Mouse (Mus musculus): ENCODE measurements around the gene Dnajb14.
"Not testable (repeated sequence)": the region's sequence is repeated elsewhere in the genome, so short reads cannot be mapped to it uniquely, and the experiment has no call there.

Dnajb14 gene

DNA sequence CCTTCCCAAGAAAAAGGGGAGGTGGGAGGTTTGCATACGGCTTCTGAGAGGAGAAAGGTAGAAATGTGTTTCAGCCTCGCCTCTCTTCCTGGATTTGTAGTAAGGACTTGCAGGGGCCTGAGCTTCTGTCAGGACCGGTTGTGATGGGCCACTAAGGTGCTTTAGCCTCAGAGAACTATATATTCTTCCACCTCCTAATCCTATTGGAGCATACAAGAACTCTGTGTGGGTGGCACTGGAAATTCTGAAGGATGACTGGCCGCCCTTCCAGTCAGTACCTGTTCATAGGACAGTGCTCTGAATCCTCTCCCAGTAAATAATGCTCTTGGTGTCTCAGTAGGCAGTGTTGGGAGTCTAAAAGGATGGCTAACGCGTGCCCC, 51.4 kb downstream of the Dnajb14 start:
- peak; percentile 7 for DNase-seq

DNA sequence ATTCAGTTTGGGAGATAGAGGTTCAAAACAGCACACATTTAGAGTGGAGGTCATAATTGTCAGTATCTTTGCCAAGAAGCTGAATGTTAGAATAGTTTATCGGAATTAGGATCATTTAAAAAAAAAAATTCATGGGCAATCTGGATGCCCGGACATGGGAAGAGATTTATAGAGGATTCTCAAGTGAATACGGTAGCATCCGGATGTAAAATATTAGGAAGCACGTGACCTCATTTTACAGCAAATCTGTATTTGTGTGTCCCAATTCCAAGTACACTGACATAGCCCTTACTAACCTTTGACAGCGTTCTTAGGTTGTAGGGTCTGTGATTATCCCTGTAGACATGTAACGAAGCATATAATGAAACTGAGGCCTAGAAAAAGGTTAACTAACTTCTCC, 51.9 kb downstream of the Dnajb14 start:
- DNase-seq, result no peak

DNA sequence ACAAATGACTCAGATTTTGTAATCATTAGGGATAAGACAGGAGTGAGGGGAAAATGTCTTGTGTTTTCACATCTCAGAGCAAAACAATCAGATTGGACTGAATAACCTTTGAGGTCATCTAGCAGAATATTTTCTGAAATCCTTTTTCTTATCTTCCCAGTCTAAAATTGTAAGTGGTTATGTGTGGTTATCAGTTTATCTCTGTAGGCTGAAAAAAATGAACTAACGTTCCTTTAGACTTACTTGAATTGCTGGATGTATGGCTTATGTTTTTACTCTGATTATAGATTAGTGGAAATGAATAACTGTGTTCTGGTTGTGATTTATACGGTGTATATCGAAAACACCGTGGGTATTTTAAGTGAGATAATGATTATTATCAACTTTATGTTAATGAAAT, 53.1 kb downstream of the Dnajb14 start:
- DNase-seq, result no peak

DNA sequence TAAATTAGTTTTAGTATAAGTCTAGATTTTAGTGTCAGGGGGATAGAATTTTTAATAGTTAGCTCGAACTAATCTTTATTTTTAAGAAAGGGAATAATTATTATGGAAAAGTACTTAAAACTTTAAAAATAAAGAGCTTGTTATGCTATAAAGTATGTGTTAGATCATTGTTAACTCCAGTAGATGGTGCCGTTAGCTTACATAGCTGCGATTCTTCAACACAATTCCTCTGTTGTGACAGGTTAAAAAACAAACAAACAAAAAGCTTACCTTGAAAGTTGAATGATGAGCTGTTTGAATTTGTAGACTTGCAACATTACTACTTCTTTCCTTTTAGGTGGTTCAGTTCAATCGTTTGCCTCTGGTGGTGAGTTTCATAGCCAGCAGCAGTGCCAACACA, 59.5 kb downstream of the Dnajb14 start:
- no peak for DNase-seq

DNA sequence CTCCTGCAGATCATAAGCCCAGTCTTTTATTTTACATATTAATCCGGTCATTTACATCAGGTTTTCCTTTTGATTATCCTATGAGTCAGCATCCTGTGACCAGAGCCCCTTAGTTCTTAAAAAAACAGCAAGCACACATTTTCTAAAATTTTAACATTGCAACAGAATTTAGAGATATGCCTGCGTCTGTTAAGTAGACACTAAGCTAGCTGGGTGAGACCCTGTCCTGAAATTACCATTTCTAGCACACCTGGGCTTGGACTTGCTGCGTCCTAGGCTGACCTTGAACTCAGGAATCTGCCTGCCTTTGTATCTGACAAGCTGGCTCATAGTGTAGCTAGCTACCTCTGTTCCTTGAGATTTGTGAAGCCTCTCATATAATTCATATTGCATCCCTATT, 62.5 kb downstream of the Dnajb14 start:
- DNase-seq, result no peak

DNA sequence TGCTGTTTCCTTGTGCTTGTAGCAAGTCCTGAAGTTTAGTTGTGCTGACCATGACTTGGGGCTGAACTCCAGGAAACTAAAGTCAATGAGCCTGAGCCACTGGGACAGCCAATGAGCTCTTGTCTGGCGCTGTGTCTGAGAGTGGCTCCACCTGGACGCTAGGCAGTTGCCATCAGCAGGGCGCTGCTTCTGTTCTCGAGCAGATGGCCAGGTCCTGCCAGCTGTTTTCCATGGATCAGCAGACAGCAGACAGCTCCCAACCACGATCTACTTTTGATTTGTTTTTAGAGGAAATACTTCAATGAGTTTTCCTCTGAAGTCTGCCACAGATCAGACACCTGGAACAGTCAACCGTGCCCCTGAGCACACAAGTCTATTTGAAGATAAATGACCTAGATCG, 65.3 kb downstream of the Dnajb14 start:
- DNase-seq, result no peak

DNA sequence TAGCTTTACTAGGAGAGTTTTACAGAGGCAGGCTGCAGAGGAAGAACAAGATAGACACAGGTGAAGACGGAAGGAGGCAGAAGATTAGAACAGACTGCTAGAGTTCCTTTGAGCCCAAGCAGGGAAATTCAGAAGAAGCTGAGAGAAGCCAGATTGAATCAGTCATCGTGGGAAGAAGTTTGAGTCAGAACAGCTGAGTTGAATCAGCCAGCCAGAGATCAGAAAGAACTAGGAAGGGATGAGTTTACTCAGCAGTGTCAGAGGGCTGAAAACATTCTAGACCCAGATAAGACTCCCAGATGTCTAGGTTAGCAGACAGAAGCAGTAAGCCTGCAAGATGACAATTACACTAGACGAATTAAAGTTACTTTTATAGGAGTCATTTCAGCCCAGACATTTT, 66.5 kb downstream of the Dnajb14 start:
- DNase-seq, result no peak

DNA sequence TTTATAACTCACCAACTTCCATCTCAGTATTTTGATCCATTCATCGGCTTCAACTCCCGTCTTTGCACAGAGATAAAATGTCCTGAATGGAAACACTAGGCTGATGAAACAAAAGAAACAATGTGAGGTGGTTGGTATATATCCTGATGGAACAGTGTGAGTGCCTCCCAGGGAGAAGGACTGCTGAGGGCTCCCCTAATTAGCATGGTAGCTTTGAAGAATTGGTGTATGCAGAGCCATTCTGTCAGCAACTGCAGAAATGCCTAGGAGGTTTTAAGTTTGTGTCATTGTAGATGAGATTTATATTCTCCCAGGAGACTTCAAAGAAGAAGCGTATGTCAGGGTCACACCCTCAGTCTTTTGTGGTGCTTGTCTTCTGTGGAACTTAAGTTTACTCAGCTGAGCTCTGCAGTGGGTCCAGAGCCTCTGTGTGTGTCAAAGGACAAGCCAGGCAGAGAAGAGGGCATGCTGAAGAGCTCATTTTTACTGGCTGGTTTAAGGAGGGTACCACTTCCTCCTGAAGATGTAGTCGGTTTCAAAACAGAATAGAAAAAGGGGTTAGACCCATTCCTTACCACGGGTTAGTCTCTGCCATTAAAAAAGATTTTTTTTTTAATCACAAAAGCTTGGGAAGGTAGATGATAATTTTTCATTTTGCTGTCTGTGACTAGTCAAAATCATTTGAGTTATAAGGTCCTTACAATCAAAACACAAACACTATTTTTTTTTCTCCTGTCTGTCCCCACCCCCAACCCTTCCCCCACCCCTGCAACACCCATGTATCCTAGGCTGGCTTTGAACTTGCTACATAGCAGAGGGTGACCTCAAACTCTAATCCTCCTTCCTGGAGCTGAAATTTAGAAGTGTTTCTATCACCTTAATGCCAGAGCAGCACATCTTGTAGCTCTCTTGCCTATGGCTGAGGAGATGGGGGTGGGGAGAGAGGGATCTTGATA, 68.4 kb downstream of the Dnajb14 start:
- no peak for DNase-seq

DNA sequence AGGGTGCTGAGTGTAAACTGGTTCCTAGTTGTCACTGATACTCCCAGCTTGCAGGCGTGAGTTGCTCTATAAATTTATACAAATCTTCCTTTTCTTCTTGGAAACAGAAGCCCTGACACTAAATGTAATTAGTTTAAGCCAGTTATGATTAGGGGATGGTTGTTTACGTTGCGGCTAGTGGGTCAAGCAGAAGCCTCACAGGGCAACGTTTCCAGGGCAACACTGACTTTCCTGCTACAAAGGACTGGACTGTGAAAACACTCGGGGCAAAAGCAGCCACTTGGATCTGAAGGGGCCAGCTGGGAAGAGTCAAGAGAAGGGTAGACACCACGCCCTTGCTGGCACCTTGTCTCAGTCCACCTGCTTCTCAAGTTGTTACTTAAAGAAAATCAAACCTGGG, 69.1 kb downstream of the Dnajb14 start:
- no peak for DNase-seq

DNA sequence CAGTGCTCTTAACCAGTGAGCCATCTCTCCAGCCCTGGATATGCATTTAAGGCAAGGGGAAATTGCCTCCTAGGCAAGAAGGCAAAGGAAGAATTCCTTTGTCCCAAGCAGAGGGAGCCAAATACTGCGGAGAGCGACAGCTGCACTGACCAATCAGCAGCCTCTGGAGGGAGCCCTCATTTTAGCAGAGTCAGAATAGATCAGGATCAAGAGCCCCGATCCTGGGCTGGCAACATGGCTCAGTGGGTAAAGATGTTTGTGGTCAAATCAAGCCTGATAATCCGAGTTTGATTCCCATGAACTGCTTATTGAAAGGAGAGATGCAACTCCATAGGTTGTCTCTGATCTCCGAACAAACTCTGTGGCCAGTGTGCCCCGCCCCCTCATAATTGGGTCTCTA, 71.1 kb downstream of the Dnajb14 start:
- peak; percentile 39 for DNase-seq

DNA sequence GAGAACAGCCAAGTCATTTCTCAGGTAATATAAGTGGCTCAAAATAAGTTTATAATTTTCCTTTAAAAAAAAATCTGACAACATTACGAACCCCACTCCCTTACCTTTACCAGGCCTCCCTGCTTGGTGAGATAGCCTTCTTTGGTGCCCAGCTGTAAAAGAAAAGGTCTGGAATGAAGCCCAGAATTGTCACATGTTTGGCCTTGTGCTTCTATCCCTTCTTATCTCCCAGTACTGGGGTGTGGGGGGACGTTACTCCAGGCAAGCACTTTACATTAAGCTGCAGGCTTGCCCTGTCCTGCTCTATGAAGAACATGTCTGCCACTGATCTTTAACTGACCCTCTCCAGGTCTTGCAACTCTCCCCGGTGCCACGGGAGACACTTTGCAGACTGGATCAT, 73.3 kb downstream of the Dnajb14 start:
- DNase-seq, result no peak

DNA sequence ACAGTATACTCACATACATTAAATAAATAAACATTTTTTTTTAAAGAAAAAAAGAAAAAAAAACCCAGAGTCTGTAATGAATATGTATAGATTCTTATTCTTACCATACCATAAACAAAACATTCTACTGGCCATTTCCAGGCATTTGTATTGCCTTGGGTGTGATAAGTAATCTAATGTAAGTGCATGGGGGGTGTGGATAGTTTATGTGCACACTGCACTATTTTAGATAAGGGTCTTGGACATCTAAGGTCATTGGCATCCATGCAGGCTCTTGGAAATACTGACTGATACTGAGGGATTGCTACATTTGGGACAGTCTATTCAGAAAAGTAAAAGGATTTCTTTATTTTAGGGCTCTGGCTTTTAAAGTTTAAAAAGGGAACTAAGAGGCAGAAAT, 74.1 kb downstream of the Dnajb14 start:
- DNase-seq, result no peak

DNA sequence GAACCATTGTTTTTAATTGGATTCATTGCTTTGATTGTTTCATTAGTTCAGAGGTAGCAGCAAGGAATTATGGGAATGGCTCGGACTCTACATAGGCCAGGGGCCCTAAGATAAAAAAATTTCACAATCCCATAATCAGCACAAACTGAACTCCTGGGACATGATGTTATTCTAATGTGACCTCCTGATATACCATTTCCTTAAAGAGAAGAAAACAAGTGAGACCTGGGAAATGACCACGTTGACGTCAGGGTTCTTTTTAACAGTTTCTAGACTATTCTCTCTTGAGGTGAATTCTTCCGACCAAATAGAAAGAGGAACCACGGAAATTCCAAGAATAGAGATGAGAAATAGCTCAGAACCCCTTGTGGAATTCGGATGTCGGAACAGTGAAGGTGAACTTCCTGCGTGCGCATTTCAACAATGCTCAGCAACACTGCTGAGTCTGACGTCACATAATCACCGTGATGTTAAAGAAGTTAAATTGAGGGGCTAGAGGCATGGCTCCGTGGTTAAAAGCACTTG, 74.7 kb downstream of the Dnajb14 start:
- DNase-seq, result no peak

DNA sequence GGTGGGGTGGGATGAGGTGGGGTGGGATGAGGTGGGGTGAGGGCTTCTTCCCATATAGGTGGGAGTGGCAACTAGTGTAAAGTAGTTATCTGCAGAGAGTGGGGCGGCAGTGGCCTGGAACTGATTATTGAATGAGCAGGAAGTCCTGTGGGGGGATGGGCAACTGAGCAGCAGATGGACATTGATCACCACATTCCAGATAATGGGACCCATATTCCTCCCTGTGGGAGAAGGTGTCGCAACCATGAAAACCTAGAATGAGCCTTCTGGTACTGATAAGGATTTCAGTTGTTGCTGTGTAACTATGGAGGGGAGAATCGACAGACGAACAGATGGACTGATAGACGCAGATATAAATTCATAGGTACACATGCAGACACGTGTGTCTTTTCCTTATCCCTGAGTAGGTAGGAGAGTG, 76.3 kb downstream of the Dnajb14 start:
- DNase-seq, result no peak

DNA sequence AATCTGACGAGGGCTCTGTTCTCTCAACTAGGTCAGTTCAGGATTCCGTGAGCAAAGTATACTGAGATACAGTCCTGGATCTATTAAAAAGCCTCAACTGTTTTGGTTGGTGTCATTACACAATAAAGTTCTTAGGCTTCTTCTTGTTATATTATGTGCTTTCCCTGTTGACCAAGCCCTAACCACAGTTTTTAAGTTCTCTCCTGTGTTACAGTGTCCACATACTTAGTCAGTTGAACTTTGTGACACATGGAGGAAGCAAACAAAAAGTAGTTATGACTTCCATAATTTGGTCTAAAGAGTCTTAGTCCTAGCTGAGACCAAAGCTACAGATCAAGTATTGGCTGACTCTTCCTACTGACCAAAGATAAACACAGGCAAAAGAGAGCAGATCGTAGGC, 79.4 kb downstream of the Dnajb14 start:
- no peak for DNase-seq

DNA sequence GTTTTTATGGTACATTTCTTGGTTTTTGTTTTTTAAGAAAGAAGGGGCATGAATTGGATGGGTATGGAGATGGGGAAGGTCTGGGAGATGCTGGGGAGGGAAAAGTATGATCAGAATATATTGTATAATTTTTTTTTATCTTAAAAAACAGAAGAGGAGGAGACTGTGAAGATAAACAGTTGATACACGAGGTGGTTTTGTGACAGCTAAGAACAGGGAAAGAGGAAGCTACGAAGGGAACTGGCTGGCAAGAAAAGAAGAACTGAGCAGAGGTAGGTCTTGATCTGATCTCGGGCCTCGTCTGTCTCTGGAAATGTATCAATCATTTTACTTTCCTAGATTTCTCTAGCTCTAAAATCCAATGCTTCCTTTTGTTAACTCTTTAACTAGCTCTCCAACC, 80.0 kb downstream of the Dnajb14 start:
- no peak for DNase-seq

DNA sequence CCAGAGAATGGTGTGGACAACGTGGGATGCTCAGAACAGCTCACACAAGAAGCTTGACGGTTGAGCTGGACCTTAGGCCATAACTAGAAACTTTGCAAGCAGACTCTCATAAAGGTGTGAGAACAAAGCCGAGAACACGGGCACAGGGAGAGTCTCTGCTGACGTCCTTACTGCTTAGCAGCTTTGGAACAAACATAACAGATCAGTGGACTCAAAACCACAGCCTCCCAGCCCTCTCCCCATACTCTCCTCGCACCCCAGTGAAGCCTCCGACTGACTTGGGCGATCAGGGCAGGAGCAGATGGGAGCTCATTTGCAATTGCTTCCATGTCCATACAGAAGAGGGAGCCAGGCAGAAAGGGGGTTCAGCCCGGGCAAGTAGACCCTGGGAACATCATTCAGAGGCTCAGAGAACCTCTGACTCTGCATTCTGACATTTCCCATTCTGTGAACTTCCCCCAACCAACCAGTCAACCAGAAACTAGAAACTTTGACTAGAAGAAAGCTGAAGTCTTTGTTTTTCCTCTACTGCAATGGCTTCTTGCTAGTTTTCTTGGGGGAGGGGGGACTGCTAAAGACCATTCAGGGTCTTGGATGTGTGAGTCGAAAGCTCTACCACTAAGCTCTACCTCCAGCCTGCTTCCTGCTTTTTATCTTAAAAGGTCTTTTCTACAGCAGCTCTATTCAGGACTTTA, 82.9 kb downstream of the Dnajb14 start:
- DNase-seq, result no peak

DNA sequence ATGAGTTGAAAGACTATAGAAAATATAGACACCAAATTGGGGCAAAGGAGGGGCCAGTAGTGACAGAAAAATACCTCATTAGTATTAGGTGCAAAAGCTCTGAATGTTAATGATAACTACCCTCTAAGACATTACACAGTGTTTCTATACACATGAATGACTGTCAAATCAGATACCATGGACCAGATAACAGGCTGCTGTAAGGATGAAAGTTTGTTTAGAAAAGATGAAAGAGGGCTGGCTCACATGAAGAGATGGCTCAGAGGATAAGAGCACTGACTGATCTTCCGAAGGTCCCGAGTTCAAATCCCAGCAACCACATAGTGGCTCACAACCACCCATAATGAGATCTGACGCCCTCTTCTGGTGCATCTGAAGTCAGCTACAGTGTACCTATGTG, 83.8 kb downstream of the Dnajb14 start:
- DNase-seq, result not testable (repeated sequence)

DNA sequence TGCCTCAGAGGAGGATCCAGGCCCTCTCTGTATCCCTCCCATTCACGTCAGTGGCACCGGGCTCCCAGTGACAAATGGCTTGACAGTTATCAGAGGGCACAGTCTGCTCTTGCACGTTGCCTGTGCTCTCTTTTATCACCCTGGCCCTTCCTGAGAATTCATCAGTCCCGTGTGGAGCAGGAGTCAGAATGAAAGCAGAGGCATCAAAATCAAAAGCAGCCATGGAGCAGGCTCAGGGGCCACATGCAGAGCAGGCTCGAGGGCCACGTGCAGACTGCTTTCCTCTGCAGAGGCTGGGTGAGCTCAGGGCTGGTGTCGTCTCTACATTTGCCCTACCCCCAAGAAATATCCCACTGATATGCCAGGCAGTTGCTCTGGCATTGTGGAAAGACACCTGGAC, 84.3 kb downstream of the Dnajb14 start:
- no peak for DNase-seq

DNA sequence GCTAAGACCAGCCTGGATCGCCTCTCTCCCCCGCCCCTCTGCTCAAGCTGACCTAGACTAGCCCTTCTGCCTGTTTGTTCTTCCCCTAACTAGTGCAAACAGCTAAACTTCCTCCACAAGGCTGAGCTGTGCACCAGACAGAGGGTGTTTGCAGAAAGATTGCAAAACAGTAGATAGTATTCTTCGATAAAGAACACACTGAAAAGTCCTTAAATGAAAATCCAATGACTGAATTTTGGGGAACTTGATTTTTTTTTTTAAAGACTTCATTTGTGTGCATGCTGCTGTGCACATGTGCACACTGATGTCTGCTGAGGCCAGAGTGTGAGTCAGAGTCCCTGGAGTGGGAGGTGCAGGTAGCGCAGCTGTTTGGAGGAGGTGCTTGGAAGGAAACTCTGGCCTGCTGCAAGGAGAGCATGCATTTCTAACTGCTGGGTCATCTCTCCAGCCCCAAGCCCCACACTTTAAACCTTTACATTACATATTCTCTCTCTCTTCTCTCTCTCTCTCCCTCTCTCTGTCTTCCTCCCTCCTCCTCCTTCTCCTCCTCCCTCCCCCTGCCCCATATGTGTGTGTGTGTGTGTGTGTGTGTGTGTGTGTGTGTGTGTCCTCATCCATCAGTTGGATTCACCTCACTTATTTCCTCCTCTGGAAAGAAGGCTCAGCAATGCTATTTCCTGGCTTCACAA, 84.9 kb downstream of the Dnajb14 start:
- DNase-seq, result no peak

DNA sequence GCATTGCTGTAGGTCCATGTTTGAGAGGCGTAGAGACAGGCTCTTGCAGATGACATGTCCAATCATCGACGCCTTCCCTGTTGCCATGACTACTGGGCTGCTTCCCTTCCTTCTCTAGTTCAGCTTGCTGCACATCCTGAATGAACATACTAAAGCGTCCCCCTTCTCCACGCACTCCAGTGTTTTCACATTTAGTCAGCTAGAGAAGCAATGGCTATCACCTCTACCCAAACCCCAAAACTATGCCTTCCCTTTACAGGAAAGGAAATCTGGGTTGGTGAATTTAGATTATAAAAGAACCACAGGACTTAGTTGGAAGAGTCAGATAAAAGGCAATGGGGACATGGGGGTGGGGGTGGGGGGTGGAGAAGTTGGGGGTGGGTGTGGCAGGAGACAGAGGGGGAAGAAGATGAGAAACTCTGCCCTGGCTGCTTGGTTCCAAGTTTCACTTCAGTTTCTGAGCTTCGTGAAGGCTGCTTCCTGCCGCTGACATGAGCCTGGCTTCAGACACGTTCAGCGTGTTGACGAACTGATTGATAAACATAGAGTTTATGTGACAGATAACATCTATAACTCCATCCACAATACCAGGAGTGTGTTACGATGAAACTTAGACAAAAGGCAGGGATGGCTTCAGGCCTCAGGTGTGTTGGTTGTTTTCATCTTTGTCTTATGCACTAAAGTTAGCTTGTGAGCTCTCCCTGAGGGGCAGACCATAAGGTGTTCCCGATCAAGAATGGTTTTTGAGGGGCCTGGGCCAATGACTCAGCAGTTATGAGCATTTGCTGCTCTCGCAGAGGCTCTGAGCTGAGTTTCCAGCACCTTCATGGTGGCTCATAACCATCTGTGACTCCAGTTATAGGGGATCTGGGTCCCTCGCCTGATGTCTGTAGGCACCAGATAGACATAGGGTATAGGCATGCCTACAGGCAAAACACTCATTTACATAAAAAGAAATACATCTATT, 85.7 kb downstream of the Dnajb14 start:
- DNase-seq, result no peak

DNA sequence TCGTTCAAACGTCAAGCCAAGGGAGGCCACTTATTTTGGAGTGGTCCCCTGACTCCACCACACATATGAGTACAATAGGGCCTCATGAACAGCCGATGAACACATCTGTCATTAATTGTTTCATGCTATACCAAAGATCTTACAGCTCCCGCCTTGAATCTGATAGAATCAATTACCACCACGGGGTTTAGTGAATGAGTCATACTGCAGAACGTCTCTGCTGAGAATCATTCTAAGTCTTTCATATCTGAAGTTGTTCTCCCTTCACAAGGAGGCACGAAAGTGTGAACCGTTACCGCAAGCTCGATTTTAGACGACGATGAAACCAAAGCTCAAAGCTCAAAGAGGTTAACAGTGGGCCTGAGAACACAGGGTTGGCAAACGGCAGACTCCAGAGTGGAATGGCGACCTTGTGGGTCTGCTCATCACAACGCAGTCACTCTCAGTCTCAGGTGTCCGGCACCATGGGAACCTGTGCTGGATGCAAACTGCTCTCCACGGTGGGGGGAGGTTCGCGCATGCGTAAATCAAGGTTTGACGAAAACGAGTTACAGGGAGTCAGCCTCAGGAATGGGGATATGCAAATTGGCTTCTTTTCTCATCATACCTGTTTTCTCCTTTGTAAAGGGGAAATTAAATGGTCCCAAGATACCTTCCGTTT, 86.9 kb downstream of the Dnajb14 start:
- DNase-seq, result no peak

Data from kidney, adult 9 months (tissue).